Mouse (Mus musculus) hindbrain, embryonic 14.5 days (tissue): ENCODE measurements at regions not wholly inside any gene's neighbourhood (a gene's known extent, or its start where the extent isn't known, plus 50 kb on each side); places are given as distances from the start of the nearest gene placed in this dataset.

Experiments
- ATAC-seq: fragments of 200-750 bp; cut with Nextera tagmentation; 2 replicates; pipeline ENCODE4 v1.8.0; 2017; ENCODE audit warnings: moderate number of reproducible peaks, mild to moderate bottlenecking, moderate TSS enrichment, moderate library complexity; ENCODE audit not compliant: low FRiP score
- DNase-seq: peaks from one replicate; pipeline ENCODE4 v3.0.0-alpha.2; 2015; ENCODE audit warnings: low spot score
- H3K27ac ChIP-seq: fragments of 300-500 bp; sonication (generic); 2 replicates; pipeline ENCODE4 v1.5.1; 2014; ENCODE audit warnings: mild to moderate bottlenecking, moderate library complexity
- H3K27me3 ChIP-seq: fragments of 300-500 bp; sonication (generic); 2 replicates; pipeline ENCODE4 v1.6.1; 2014; ENCODE audit warnings: mild to moderate bottlenecking, low read length, mixed read lengths; ENCODE audit not compliant: control insufficient read depth, insufficient read depth
- H3K36me3 ChIP-seq: fragments of 300-500 bp; sonication (generic); replicated peaks from 2 replicates; pipeline ENCODE4 v1.6.1; 2014; ENCODE audit not compliant: control insufficient read depth, insufficient read depth
- H3K4me1 ChIP-seq: fragments of 300-500 bp; sonication (generic); replicated peaks from 2 replicates; pipeline ENCODE4 v1.6.1; 2014; ENCODE audit warnings: antibody characterized with exemption, low read length, mixed read lengths; ENCODE audit not compliant: control insufficient read depth, insufficient read depth
- H3K4me2 ChIP-seq: fragments of 300-500 bp; sonication (generic); replicated peaks from 2 replicates; pipeline ENCODE4 v1.6.1; 2014; ENCODE audit warnings: mild to moderate bottlenecking, moderate library complexity
- H3K4me3 ChIP-seq: fragments of 300-500 bp; sonication (generic); replicated peaks from 2 replicates; pipeline ENCODE4 v1.5.1; 2014; ENCODE audit warnings: mild to moderate bottlenecking, low read length
- H3K9ac ChIP-seq: fragments of 300-500 bp; sonication (generic); 2 replicates; pipeline ENCODE4 v1.6.1; 2014
- H3K9me3 ChIP-seq: fragments of 300-500 bp; sonication (generic); 2 replicates; pipeline ENCODE4 v1.6.1; 2016; ENCODE audit warnings: low read length; ENCODE audit not compliant: control insufficient read depth
- WGBS: fragments of 180-500 bp; shearing (Covaris S2); extraction: QIAGEN DNeasy Blood & Tissue Kit; methylation state at CpG from one replicate; pipeline ENCODE4 v1.1.7; 2014; 5-methylcytosine and 5-hydroxymethylcytosine counted together

GRCm38 (mm10) chr13:99749342-99749741 is 151.5 kb downstream of the Cartpt start:
- Histone ChIP-seq H3K4me2 (no peak overlapping the region), H3K4me3 (no peak overlapping the region), H3K27me3 (no peaks in the 10 kb centered on the region), H3K27ac (no peak overlapping the region), H3K4me1 (peaks cover 11% of the 10 kb centered on the region), H3K36me3 (no peaks in the 10 kb centered on the region), H3K9ac (no peak overlapping the region), H3K9me3 (no peaks in the 10 kb centered on the region)
- 72% methylated on average over 6 of the region's 6 CpGs for WGBS
- no peak for DNase-seq
- no peak for ATAC-seq

- ATAC-seq, result no peak
- 87% methylated on average over 9 of the region's 9 CpGs for WGBS
- DNase-seq, result no peak
Observed at GRCm38 (mm10) chr13:99748128-99748527, 152.8 kb downstream of the Cartpt start.

GRCm38 (mm10) chr13:99745526-99745925 is 155.4 kb downstream of the Cartpt start:
- no peaks in the 10 kb centered on the region for H3K36me3 ChIP-seq
- WGBS, result 77% methylated on average over 6 of the region's 6 CpGs
- H3K4me1 ChIP-seq, result peaks cover 22% of the 10 kb centered on the region
- H3K9me3 ChIP-seq, result no peaks in the 10 kb centered on the region
- H3K4me2 ChIP-seq, result no peak overlapping the region
- ATAC-seq (no peak), DNase-seq (no peak)
- no peak overlapping the region for H3K27ac ChIP-seq
- H3K27me3 ChIP-seq, result no peaks in the 10 kb centered on the region
- H3K4me3 ChIP-seq, result no peak overlapping the region
- H3K9ac ChIP-seq, result no peak overlapping the region

More at GRCm38 (mm10) chr13:99748128-99748527, 152.8 kb downstream of the Cartpt start:
- Histone ChIP-seq H3K4me3 (no peak overlapping the region), H3K4me1 (peaks cover 16% of the 10 kb centered on the region), H3K27me3 (no peaks in the 10 kb centered on the region), H3K9ac (no peak overlapping the region), H3K27ac (0 out of 2 replicates have a peak overlapping the region, but pooled peaks have one; percentile 5), H3K36me3 (no peaks in the 10 kb centered on the region), H3K4me2 (no peak overlapping the region), H3K9me3 (no peaks in the 10 kb centered on the region)

GRCm38 (mm10) chr13:99744790-99745120 is 156.1 kb downstream of the Cartpt start:
- DNase-seq, result no peak
- no peaks in the 10 kb centered on the region for H3K27me3 ChIP-seq
- no peak overlapping the region for H3K4me3 ChIP-seq
- H3K36me3 ChIP-seq, result no peaks in the 10 kb centered on the region
- no peak overlapping the region for H3K27ac ChIP-seq
- WGBS, result 53% methylated on average over 7 of the region's 7 CpGs
- no peak overlapping the region for H3K9ac ChIP-seq
- peaks cover 22% of the 10 kb centered on the region for H3K4me1 ChIP-seq
- peak; percentile 47; the same call in 1 of the 2 replicates for ATAC-seq
- no peak overlapping the region for H3K4me2 ChIP-seq
- no peaks in the 10 kb centered on the region for H3K9me3 ChIP-seq

GRCm38 (mm10) chr13:99743952-99744789 is 156.7 kb downstream of the Cartpt start:
- no peak overlapping the region for H3K4me3 ChIP-seq
- no peak for DNase-seq
- WGBS, result 28% methylated on average over 8 of the region's 8 CpGs
- no peaks in the 10 kb centered on the region for H3K9me3 ChIP-seq
- H3K27me3 ChIP-seq, result no peaks in the 10 kb centered on the region
- H3K4me1 ChIP-seq, result peaks cover 22% of the 10 kb centered on the region
- H3K4me2 ChIP-seq, result no peak overlapping the region
- no peak overlapping the region for H3K9ac ChIP-seq
- no peak overlapping the region for H3K27ac ChIP-seq
- peak; percentile 9; the same call in 1 of the 2 replicates for ATAC-seq
- H3K36me3 ChIP-seq, result no peaks in the 10 kb centered on the region

- no peak overlapping the region for H3K27ac ChIP-seq
- no peaks in the 10 kb centered on the region for H3K27me3 ChIP-seq
- no peak for DNase-seq
- H3K4me3 ChIP-seq, result no peak overlapping the region
- ATAC-seq, result 0 out of 2 replicates have a peak, but pooled peaks have one; percentile 39
- no peak overlapping the region for H3K9ac ChIP-seq
- no peaks in the 10 kb centered on the region for H3K36me3 ChIP-seq
- H3K4me1 ChIP-seq, result peaks cover 22% of the 10 kb centered on the region
- H3K4me2 ChIP-seq, result no peak overlapping the region
- no peaks in the 10 kb centered on the region for H3K9me3 ChIP-seq
- 25% methylated on average over 2 of the region's 2 CpGs for WGBS
Observed at GRCm38 (mm10) chr13:99742507-99742906, 158.4 kb downstream of the Cartpt start.

- no peak for ATAC-seq
- Histone ChIP-seq H3K4me1 (peaks cover 22% of the 10 kb centered on the region), H3K9ac (no peak overlapping the region), H3K27me3 (no peaks in the 10 kb centered on the region), H3K4me3 (no peak overlapping the region), H3K27ac (no peak overlapping the region), H3K9me3 (no peaks in the 10 kb centered on the region), H3K36me3 (no peaks in the 10 kb centered on the region), H3K4me2 (no peak overlapping the region)
- WGBS, result 70% methylated on average over 2 of the region's 2 CpGs
- no peak for DNase-seq
Observed at GRCm38 (mm10) chr13:99741981-99742380, 158.9 kb downstream of the Cartpt start.

- no peaks in the 10 kb centered on the region for H3K9me3 ChIP-seq
- ATAC-seq (no peak), DNase-seq (no peak)
- H3K36me3 ChIP-seq, result no peaks in the 10 kb centered on the region
- peaks cover 14% of the 10 kb centered on the region for H3K4me1 ChIP-seq
- no peak overlapping the region for H3K4me3 ChIP-seq
- WGBS, result 81% methylated on average over 1 of the region's 1 CpGs
- H3K4me2 ChIP-seq, result no peak overlapping the region
- no peak overlapping the region for H3K9ac ChIP-seq
- no peaks in the 10 kb centered on the region for H3K27me3 ChIP-seq
- no peak overlapping the region for H3K27ac ChIP-seq
Observed at GRCm38 (mm10) chr13:99739420-99739819, 161.5 kb downstream of the Cartpt start.

GRCm38 (mm10) chr13:99737271-99737670 is 163.6 kb downstream of the Cartpt start:
- no peaks in the 10 kb centered on the region for H3K36me3 ChIP-seq
- H3K9ac ChIP-seq, result no peak overlapping the region
- no peak overlapping the region for H3K4me3 ChIP-seq
- H3K9me3 ChIP-seq, result no peaks in the 10 kb centered on the region
- H3K27ac ChIP-seq, result no peak overlapping the region
- peaks cover 6% of the 10 kb centered on the region; the same call in 1 of the 2 replicates for H3K4me1 ChIP-seq
- no peak overlapping the region for H3K4me2 ChIP-seq
- DNase-seq, result no peak
- no peaks in the 10 kb centered on the region for H3K27me3 ChIP-seq
- WGBS, result 61% methylated on average over 3 of the region's 3 CpGs
- ATAC-seq, result no peak
